Mouse (Mus musculus) forebrain, embryonic 14.5 days (tissue): ENCODE results near the gene Svs3b. TPM values are rescaled to one million over a fixed set of nuclear protein-coding genes. Genes with fewer than 3 reads are reported as not detected.
"Not testable (repeated sequence)": the region's sequence is repeated elsewhere in the genome, so short reads cannot be mapped to it uniquely, and the experiment has no call there.

Experiments
- ATAC-seq: fragments of 200-750 bp; cut with Nextera tagmentation; 2 replicates; pipeline ENCODE4 v1.8.0; 2017; ENCODE audit warnings: mild to moderate bottlenecking, moderate library complexity
- DNase-seq: peaks from one replicate; pipeline ENCODE4 v3.0.0-alpha.2; 2015; ENCODE audit warnings: low spot score
- H3K27ac ChIP-seq: fragments of 300-500 bp; sonication (generic); 2 replicates; pipeline ENCODE4 v1.5.1; 2014; ENCODE audit warnings: low read depth, mild to moderate bottlenecking, control low read depth, low read length, moderate library complexity
- H3K27me3 ChIP-seq: fragments of 300-500 bp; sonication (generic); replicated peaks from 2 replicates; pipeline ENCODE4 v1.6.1; 2014; ENCODE audit warnings: low read length, control low read depth, mixed read lengths; ENCODE audit not compliant: control insufficient read depth, insufficient read depth
- H3K36me3 ChIP-seq: fragments of 300-500 bp; sonication (generic); 2 replicates; pipeline ENCODE4 v1.6.1; 2014; ENCODE audit warnings: low read length, control low read depth; ENCODE audit not compliant: control insufficient read depth, insufficient read depth
- H3K4me1 ChIP-seq: fragments of 300-500 bp; sonication (generic); 2 replicates; pipeline ENCODE4 v1.6.1; 2014; ENCODE audit warnings: antibody characterized with exemption, low read length, control low read depth; ENCODE audit not compliant: control insufficient read depth, insufficient read depth
- H3K4me2 ChIP-seq: fragments of 300-500 bp; sonication (generic); 2 replicates; pipeline ENCODE4 v1.6.1; 2014; ENCODE audit warnings: mild to moderate bottlenecking, control low read depth, low read length
- H3K4me3 ChIP-seq: fragments of 300-500 bp; sonication (generic); 2 replicates; pipeline ENCODE4 v1.5.1; 2014; ENCODE audit warnings: low read depth, low read length, control low read depth
- H3K9ac ChIP-seq: fragments of 300-500 bp; sonication (generic); 2 replicates; pipeline ENCODE4 v1.6.1; 2014; ENCODE audit warnings: mild to moderate bottlenecking, low read length, control low read depth, moderate library complexity
- H3K9me3 ChIP-seq: fragments of 300-500 bp; sonication (generic); replicated peaks from 2 replicates; pipeline ENCODE4 v1.6.1; 2016; ENCODE audit warnings: low read length, control low read depth, mixed read lengths; ENCODE audit not compliant: control insufficient read depth
- WGBS: fragments of 180-500 bp; shearing (Covaris S2); extraction: QIAGEN DNeasy Blood & Tissue Kit; methylation state at CpG from one replicate; pipeline ENCODE4 v1.1.7; 2014; 5-methylcytosine and 5-hydroxymethylcytosine counted together
- polyA plus RNA-seq: library from polyadenylated mRNA; unstranded; fragments of >200 nt; fragmentation: Nextera tagmentation; extraction: Ambion mirVana; gene quantifications from 2 replicates; pipeline ENCODE4 v1.2.1, GENCODE M21; 2014

The Svs3b gene
- polyA plus RNA-seq, 1 experiment from 2014 or later: not detected

DNA sequence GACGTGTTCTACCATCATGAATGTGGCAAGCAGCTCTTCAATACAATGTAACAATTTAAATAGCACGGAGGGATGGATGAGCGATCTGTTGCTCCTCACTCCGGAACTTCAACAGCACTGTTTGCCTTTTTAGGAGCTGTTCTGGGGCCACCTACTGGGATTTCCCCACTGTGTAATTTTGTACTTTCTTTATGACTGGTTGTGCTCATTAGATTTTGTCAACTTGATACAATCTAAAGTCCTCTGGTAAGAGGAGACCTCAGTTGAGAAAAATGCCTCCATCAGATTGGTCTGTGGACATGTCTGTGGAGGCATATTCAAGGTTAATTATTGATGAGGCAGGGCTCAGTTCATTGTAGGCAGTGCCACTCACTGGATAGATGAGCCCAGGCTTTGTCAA is 45.5 kb downstream of the Svs3b start:
- Histone ChIP-seq H3K27ac (no peak overlapping the region), H3K36me3 (no peaks in the 10 kb centered on the region), H3K9ac (no peak overlapping the region), H3K4me1 (no peaks in the 10 kb centered on the region), H3K4me2 (no peak overlapping the region), H3K4me3 (no peak overlapping the region), H3K9me3 (no peaks in the 10 kb centered on the region), H3K27me3 (no peaks in the 10 kb centered on the region)
- ATAC-seq: no peak
- no peak for DNase-seq
- WGBS: 88% methylated on average over 4 of the region's 4 CpGs

DNA sequence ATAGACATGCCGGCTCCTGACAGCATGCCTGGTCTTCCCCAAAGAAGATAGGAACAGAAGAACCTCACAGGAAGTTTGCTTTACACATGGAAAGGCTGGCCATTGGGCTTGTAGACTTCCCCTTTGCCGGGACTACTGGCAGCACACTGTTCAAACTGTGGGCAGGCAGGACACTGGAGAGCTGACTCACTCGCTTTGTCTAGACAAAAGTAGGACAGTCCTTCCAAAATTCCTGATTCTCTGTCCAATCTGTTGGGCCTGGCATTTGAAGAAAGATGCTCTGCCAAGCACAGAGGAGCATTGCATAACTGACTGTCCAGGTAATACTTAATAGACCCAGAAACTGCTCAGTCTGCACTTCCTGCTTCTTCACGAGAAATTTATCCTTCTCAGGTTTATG is 49.8 kb downstream of the Svs3b start:
- 91% methylated on average over 4 of the region's 4 CpGs for WGBS

GRCm38 (mm10) chr2:164206011-164206410 is 50.4 kb downstream of the Svs3b start:
- not testable (repeated sequence) for H3K27me3 ChIP-seq, H3K9ac ChIP-seq, H3K27ac ChIP-seq, ATAC-seq, H3K4me2 ChIP-seq, H3K9me3 ChIP-seq, H3K36me3 ChIP-seq, H3K4me1 ChIP-seq, H3K4me3 ChIP-seq, DNase-seq
- 91% methylated on average over 10 of the region's 10 CpGs for WGBS

More for the DNA sequence above, 49.8 kb downstream of the Svs3b start:
- no peaks in the 10 kb centered on the region for H3K27me3 ChIP-seq
- no peak overlapping the region for H3K27ac ChIP-seq
- H3K4me1 ChIP-seq: no peaks in the 10 kb centered on the region
- no peak overlapping the region for H3K4me3 ChIP-seq
- no peaks in the 10 kb centered on the region for H3K9me3 ChIP-seq
- H3K36me3 ChIP-seq: no peaks in the 10 kb centered on the region
- no peak overlapping the region for H3K4me2 ChIP-seq
- no peak overlapping the region for H3K9ac ChIP-seq
- DNase-seq (no peak), ATAC-seq (no peak)

Other genes with a start within 250 kb of the Svs3b start
- gene Pabpc1l, start 231.2 kb downstream of the Svs3b start, polyA plus RNA-seq: 2.1 and 2.6 TPM in 2 replicates
- 36.2 and 39.5 TPM in 2 replicates for gene Stk4, start 186.3 kb downstream of the Svs3b start, polyA plus RNA-seq
- 53.1 and 60.3 TPM in 2 replicates for gene Tomm34, start 185.5 kb downstream of the Svs3b start, polyA plus RNA-seq
- gene Kcns1, start 85.5 kb downstream of the Svs3b start, polyA plus RNA-seq: 0.27 and 0.77 TPM in 2 replicates
- gene Wfdc5, start 73.9 kb downstream of the Svs3b start, polyA plus RNA-seq: not detected in 2 replicates
- gene Wfdc12, start 66.0 kb downstream of the Svs3b start, polyA plus RNA-seq: not detected in 2 replicates
- not detected in 2 replicates for gene Wfdc15a, start 56.5 kb downstream of the Svs3b start, polyA plus RNA-seq
- gene Wfdc15b, start 35.0 kb downstream of the Svs3b start, polyA plus RNA-seq: not detected in 2 replicates
- gene Svs2, start 18.2 kb downstream of the Svs3b start, polyA plus RNA-seq: not detected in 2 replicates
- gene Svs4, start 21.8 kb upstream of the Svs3b start, polyA plus RNA-seq: not detected in 2 replicates
- gene Svs3a, start 32.6 kb upstream of the Svs3b start, polyA plus RNA-seq: not detected in 2 replicates
- gene Svs6, start 60.1 kb upstream of the Svs3b start, polyA plus RNA-seq: not detected in 2 replicates
- not detected in 2 replicates for gene Svs5, start 76.1 kb upstream of the Svs3b start, polyA plus RNA-seq
- not detected in 2 replicates for gene Slpi, start 132.5 kb upstream of the Svs3b start, polyA plus RNA-seq
- gene Rbpjl, start 146.5 kb upstream of the Svs3b start, polyA plus RNA-seq: 0.06 TPM in 1 of 2 replicates, not detected in the other
- 0.08 and 0.10 TPM in 2 replicates for gene Matn4, start 148.5 kb upstream of the Svs3b start, polyA plus RNA-seq
- 3.9 and 4.2 TPM in 2 replicates for gene Sdc4, start 187.2 kb upstream of the Svs3b start, polyA plus RNA-seq
- 76.3 and 86.6 TPM in 2 replicates for gene Sys1, start 200.3 kb upstream of the Svs3b start, polyA plus RNA-seq
- 6.2 and 8.9 TPM in 2 replicates for gene Gm20458, start 204.3 kb upstream of the Svs3b start, polyA plus RNA-seq
- not detected in 2 replicates for gene Trp53tg5, start 217.1 kb upstream of the Svs3b start, polyA plus RNA-seq
- 3.5 and 4.9 TPM in 2 replicates for gene Dbndd2, start 229.5 kb upstream of the Svs3b start, polyA plus RNA-seq
- 66.8 and 72.2 TPM in 2 replicates for gene Pigt, start 240.9 kb upstream of the Svs3b start, polyA plus RNA-seq